Mouse (Mus musculus) brown adipose tissue, adult 24 weeks (tissue): ENCODE data around the gene Apba1. TPM values are rescaled to one million over a fixed set of nuclear protein-coding genes. Genes with fewer than 3 reads are reported as not detected.

Source experiments
- H3K27ac ChIP-seq: fragments of 200-500 bp; replicated peaks from 2 replicates; pipeline ENCODE4 v1.5.1; 2012; ENCODE audit warnings: low read depth, mild to moderate bottlenecking, low read length
- H3K4me1 ChIP-seq: fragments of 200-500 bp; 2 replicates; pipeline ENCODE4 v1.6.1; 2012; ENCODE audit warnings: low read length, mixed read lengths; ENCODE audit not compliant: control insufficient read depth, insufficient read depth, insufficient read length
- H3K4me3 ChIP-seq: fragments of 200-500 bp; 2 replicates; pipeline ENCODE4 v1.5.1; 2012; ENCODE audit warnings: low read depth, mild to moderate bottlenecking, low read length, moderate library complexity; ENCODE audit not compliant: insufficient read depth
- polyA plus RNA-seq: library from polyadenylated mRNA; stranded (reverse); fragments of >200 nt; gene quantifications from 2 replicates; pipeline ENCODE4 v1.2.4, GENCODE M21; 2012; ENCODE audit not compliant: missing spikeins, insufficient read depth, insufficient read length

Gene Apba1
- polyA plus RNA-seq, 1 experiment, result 0.91 TPM

- no peak overlapping the region for H3K4me3 ChIP-seq
- H3K4me1 ChIP-seq, result no peaks in the 10 kb centered on the region
- H3K27ac ChIP-seq, result no peak overlapping the region
Observed at GRCm38 (mm10) chr19:23875819-23876218, 117.1 kb downstream of the Apba1 start.

DNA sequence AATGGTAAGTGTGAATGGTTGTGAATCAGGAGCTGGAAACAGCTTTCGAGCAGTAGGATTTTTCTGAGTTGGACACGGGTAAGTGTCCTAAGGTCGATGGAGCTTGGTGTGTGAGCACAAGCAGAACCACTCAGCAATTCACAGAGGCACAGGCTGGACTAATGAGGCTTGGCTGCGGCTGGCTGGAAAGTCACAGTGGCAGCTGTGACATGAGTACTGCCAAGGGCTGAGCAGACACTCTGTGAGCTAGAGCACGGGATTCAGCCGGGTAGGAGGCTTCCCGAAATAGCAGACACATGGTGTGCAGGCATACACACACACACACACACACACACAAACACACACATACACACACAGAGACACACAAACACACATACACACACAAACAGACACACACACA is 121.2 kb downstream of the Apba1 start:
- no peak overlapping the region for H3K27ac ChIP-seq
- no peak overlapping the region for H3K4me3 ChIP-seq
- H3K4me1 ChIP-seq, result no peaks in the 10 kb centered on the region

DNA sequence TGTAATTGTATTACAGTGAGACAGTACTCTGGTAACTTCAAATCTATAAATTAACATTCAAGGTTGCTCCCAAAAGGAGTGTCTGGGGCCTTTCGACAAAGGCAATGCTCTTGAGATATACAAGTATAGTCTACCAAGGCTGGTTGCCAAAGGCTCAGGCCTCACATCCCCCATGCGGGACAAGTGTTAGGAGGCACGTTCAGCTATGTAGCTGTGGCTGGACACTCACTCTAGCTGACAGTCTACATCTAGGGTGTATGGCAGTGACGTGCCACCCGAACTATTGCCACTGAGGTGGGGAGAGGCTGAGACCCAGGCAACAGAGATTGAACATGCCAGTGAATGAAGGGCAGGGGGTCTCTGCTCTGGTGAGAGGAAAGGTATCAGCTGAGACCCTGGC is 127.5 kb downstream of the Apba1 start:
- Histone ChIP-seq H3K4me3 (no peak overlapping the region), H3K4me1 (no peaks in the 10 kb centered on the region), H3K27ac (no peak overlapping the region)

- Histone ChIP-seq H3K27ac (no peak overlapping the region), H3K4me1 (no peaks in the 10 kb centered on the region), H3K4me3 (no peak overlapping the region)
Observed at GRCm38 (mm10) chr19:23891421-23891820, 132.7 kb downstream of the Apba1 start.

DNA sequence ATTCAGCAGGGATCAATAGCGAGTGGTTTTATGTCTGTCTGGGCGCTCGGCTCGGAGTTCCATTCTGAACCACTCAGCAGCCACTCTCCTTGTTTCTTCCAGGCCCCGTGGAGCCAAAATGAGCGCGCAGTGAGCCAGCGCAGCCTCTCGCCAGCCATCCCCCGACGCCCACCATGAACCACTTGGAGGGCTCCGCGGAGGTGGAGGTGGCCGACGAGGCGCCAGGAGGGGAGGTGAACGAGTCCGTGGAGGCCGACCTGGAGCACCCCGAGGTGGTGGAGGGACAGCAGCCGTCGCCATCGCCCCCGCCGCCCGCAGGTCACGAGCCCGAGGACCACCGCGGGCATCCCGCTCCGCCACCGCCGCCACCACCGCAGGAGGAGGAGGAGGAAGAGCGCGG is 133.9 kb downstream of the Apba1 start:
- Histone ChIP-seq H3K4me3 (no peak overlapping the region), H3K27ac (no peak overlapping the region), H3K4me1 (no peaks in the 10 kb centered on the region)

- H3K4me1 ChIP-seq, result no peaks in the 10 kb centered on the region
- H3K4me3 ChIP-seq, result 0 out of 2 replicates have a peak overlapping the region, but pooled peaks have one; percentile 1
Observed at GRCm38 (mm10) chr19:23893093-23893889, 134.6 kb downstream of the Apba1 start.

DNA sequence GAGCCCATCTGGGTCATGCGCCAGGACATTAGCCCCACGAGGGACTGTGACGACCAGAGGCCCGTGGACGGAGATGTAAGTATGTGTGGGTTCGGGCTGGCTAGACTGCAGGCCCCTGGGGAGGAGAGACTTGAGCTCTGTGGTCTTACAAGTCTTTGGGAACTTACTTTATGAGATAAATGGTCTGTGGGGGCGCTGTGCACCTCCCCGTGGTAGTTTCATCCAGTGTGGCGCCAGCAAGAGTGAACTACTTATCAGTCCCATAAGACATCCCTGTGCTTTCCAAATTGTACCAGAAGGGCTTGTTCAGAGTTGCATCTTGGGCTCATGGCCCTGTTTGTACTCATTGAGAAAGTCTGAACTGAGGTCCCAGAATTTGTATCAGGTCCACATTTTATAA is 135.3 kb downstream of the Apba1 start:
- Histone ChIP-seq H3K27ac (no peak overlapping the region), H3K4me1 (no peaks in the 10 kb centered on the region), H3K4me3 (no peak overlapping the region)

More at GRCm38 (mm10) chr19:23893093-23893889, 134.6 kb downstream of the Apba1 start:
- H3K27ac ChIP-seq, result no peak overlapping the region

GRCm38 (mm10) chr19:23894822-23895221 is 136.1 kb downstream of the Apba1 start:
- H3K27ac ChIP-seq, result no peak overlapping the region
- H3K4me1 ChIP-seq, result no peaks in the 10 kb centered on the region
- no peak overlapping the region for H3K4me3 ChIP-seq

GRCm38 (mm10) chr19:23896915-23897314 is 138.2 kb downstream of the Apba1 start:
- H3K4me1 ChIP-seq, result no peaks in the 10 kb centered on the region
- H3K4me3 ChIP-seq, result no peak overlapping the region
- H3K27ac ChIP-seq, result no peak overlapping the region

GRCm38 (mm10) chr19:23898501-23898900 is 139.8 kb downstream of the Apba1 start:
- no peak overlapping the region for H3K4me3 ChIP-seq
- H3K27ac ChIP-seq, result no peak overlapping the region
- no peaks in the 10 kb centered on the region for H3K4me1 ChIP-seq

- Histone ChIP-seq H3K4me3 (no peak overlapping the region), H3K27ac (no peak overlapping the region), H3K4me1 (no peaks in the 10 kb centered on the region)
Observed at GRCm38 (mm10) chr19:23901177-23901576, 142.5 kb downstream of the Apba1 start.

DNA sequence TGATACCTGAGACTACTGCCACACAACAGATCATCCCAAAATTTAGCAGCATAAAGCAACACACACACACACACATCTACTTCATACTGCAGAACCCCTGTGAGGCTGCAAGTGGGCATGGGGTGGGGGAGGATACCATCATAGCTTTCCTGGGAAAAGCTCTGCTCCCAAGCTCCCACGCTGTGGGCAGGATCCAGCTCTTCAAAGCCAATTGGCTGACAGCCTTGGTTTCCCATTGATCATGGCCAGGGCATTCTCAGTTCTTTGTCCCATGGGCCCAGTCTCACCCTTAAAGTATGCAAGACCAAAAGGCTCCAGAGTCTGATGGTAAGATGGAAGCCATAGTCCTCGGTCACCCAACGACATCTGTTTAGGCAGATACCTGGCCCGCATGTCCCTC is 143.1 kb downstream of the Apba1 start:
- no peak overlapping the region for H3K27ac ChIP-seq
- no peaks in the 10 kb centered on the region for H3K4me1 ChIP-seq
- no peak overlapping the region for H3K4me3 ChIP-seq

GRCm38 (mm10) chr19:23903066-23903465 is 144.4 kb downstream of the Apba1 start:
- H3K4me1 ChIP-seq, result no peaks in the 10 kb centered on the region
- no peak overlapping the region for H3K4me3 ChIP-seq

DNA sequence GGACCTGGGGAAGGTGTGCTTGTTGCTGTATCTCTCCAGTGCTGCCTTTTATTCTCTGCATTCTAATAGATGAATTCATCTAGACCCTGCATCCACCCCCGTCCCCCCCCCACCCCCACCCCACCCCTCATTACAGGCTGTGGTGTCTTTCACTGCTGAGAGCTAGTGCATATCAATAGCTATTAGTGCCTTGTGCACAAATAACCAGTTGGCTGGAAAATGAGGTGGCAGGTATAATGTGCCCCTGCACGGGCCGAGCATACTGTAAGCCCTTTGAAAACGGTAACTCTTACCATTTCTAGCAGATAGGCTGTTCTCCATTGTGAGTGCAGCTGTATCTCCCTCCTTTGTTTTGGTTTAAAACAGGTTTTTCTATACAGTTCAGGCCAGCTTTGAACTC is 146.2 kb downstream of the Apba1 start:
- no peak overlapping the region for H3K27ac ChIP-seq
- H3K4me3 ChIP-seq, result no peak overlapping the region
- no peaks in the 10 kb centered on the region for H3K4me1 ChIP-seq

More at GRCm38 (mm10) chr19:23903066-23903465, 144.4 kb downstream of the Apba1 start:
- no peak overlapping the region for H3K27ac ChIP-seq

GRCm38 (mm10) chr19:23905772-23906171 is 147.1 kb downstream of the Apba1 start:
- H3K4me1 ChIP-seq, result no peaks in the 10 kb centered on the region

DNA sequence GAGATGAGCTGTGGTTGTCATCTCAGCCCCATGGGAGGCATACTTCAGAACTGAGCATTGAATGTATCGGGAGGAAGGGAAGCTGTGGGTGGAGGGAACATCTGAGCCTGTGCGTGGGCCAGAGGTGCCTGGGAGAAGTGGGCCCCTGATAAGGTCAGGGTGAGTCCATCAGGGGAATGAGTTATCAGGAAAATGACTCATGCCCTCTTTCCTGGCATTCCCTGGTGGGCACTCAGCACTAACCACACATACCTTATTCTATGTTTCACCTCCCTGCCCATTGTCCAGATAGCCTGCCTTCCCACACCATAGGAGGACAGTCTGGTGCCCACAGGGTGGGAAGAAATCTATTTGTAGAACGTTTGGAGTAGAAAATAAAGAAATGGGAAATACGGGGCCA is 151.7 kb downstream of the Apba1 start:
- Histone ChIP-seq H3K4me1 (no peaks in the 10 kb centered on the region), H3K27ac (no peak overlapping the region), H3K4me3 (no peak overlapping the region)

More at GRCm38 (mm10) chr19:23905772-23906171, 147.1 kb downstream of the Apba1 start:
- no peak overlapping the region for H3K4me3 ChIP-seq
- no peak overlapping the region for H3K27ac ChIP-seq
